13 mouse cellular contexts compared by ENCODE assay signal in genomic region chr10:18876211-18876610, GRCm38 (mm10). TPM values are rescaled to one million over a fixed set of nuclear protein-coding genes. Genes with fewer than 3 reads are reported as not detected.
DNase-seq lines count a peak whose midpoint lies in the region; ATAC-seq and TF ChIP-seq lines count a peak whose summit lies in the region.
"Had no signal": no experiment of that assay in that cellular context is flagged by ENCODE, and none has a peak within 500 bp of the region (broad histone marks: within the 10 kb centered on the region; RNA-seq: fewer than 3 reads in every experiment).

No protein-coding gene starts in this region.

- intact Hi-C loops in heart, adult 2 months (cut with DNase I): no loop called here

- no peak for ATAC-seq in heart, embryonic 11.5 days (replicated peaks; ENCODE audit: insufficient number of reproducible peaks, low FRiP score, low TSS enrichment)
- ATAC-seq in lung, postnatal 0 days: peak; percentile 94
- peak; percentile 51; the same call in 1 of the 2 replicates for ATAC-seq in heart, embryonic 15.5 days (replicated peaks; ENCODE audit: insufficient number of reproducible peaks, insufficient read depth, low FRiP score, low read depth)
- peak; percentile 96 for ATAC-seq in stomach, postnatal 0 days (ENCODE audit: low FRiP score, low TSS enrichment)
- no peak for ATAC-seq in forebrain, embryonic 14.5 days
- ATAC-seq: forebrain, postnatal 0 days had no signal

- no peaks in the 10 kb centered on the region for H3K27me3 ChIP-seq in heart, adult 2 months (ENCODE audit: control insufficient read depth, insufficient read depth, low read length)
- H3K27me3 ChIP-seq in heart, embryonic 11.5 days (ENCODE audit: control insufficient read depth, insufficient read depth, low read length): no peaks in the 10 kb centered on the region
- H3K27me3 ChIP-seq in lung, postnatal 0 days (replicated peaks; ENCODE audit: insufficient read depth, low read length): no peaks in the 10 kb centered on the region
- no peaks in the 10 kb centered on the region for H3K27me3 ChIP-seq in heart, embryonic 15.5 days
- H3K27me3 ChIP-seq in stomach, postnatal 0 days (ENCODE audit: control insufficient read depth, insufficient read depth, low read length): no peaks in the 10 kb centered on the region
- no peaks in the 10 kb centered on the region for H3K27me3 ChIP-seq in forebrain, embryonic 14.5 days (replicated peaks; ENCODE audit: control insufficient read depth, insufficient read depth, low read length)
- H3K27me3 ChIP-seq: neural tube, embryonic 12.5 days had no signal

- TF ChIP-seq EP300 in heart, adult 2 months (IDR thresholded peaks at IDR 0.05; ENCODE audit: insufficient read depth, low read depth, low read length): no peak
- peak; percentile 97 for TF ChIP-seq EP300 in lung, postnatal 0 days (IDR thresholded peaks at IDR 0.05)
- TF ChIP-seq EP300 in stomach, postnatal 0 days (optimal IDR thresholded peaks at IDR 0.05): peak; percentile 83

- peak overlapping the region; percentile 47 for H3K27ac ChIP-seq in heart, adult 2 months
- no peak overlapping the region for H3K27ac ChIP-seq in heart, embryonic 11.5 days (ENCODE audit: low read depth, low read length)
- H3K27ac ChIP-seq in lung, postnatal 0 days (ENCODE audit: low read length): peak overlapping the region; percentile 57
- peak overlapping the region; percentile 53 for H3K27ac ChIP-seq in heart, embryonic 15.5 days
- peak overlapping the region; percentile 89 for H3K27ac ChIP-seq in stomach, postnatal 0 days (replicated peaks)
- no peak overlapping the region for H3K27ac ChIP-seq in forebrain, embryonic 14.5 days (ENCODE audit: low read depth, low read length)
- H3K27ac ChIP-seq: hindbrain, embryonic 14.5 days; neural tube, embryonic 12.5 days had no signal

- 23% methylated on average over 1 of the region's 1 CpGs for WGBS in heart, adult 2 months
- WGBS in heart, embryonic 11.5 days (ENCODE audit: insufficient replicate concordance): 24% methylated on average over 1 of the region's 1 CpGs
- WGBS in lung, postnatal 0 days: 19% methylated on average over 1 of the region's 1 CpGs
- 17% methylated on average over 1 of the region's 1 CpGs for WGBS in heart, embryonic 15.5 days
- 10% methylated on average over 1 of the region's 1 CpGs for WGBS in stomach, postnatal 0 days
- WGBS in forebrain, embryonic 14.5 days: 63% methylated on average over 1 of the region's 1 CpGs

- no peak overlapping the region for H3K4me2 ChIP-seq in heart, embryonic 11.5 days
- no peak overlapping the region for H3K4me2 ChIP-seq in lung, postnatal 0 days (replicated peaks; ENCODE audit: low read depth, low read length)
- no peak overlapping the region for H3K4me2 ChIP-seq in heart, embryonic 15.5 days
- H3K4me2 ChIP-seq in stomach, postnatal 0 days (replicated peaks; ENCODE audit: low read depth): peak overlapping the region; percentile 8; the same call in 1 of the 2 replicates
- no peak overlapping the region for H3K4me2 ChIP-seq in forebrain, embryonic 14.5 days (ENCODE audit: low read length)
- H3K4me2 ChIP-seq: hindbrain, embryonic 14.5 days; neural tube, embryonic 12.5 days had no signal

- no peak for TF ChIP-seq POLR2A in heart, adult 2 months (IDR thresholded peaks at IDR 0.05; ENCODE audit: insufficient read depth, low read depth, low read length)

- H3K79me2 ChIP-seq in heart, adult 2 months (replicated peaks; ENCODE audit: control insufficient read depth, insufficient read depth, low read length): no peaks in the 10 kb centered on the region

- DNase-seq in heart, adult 2 months: no peak
- peak; percentile 74 for DNase-seq in lung, postnatal 0 days (ENCODE audit: low spot score)
- no peak for DNase-seq in lung, postnatal 10 days
- peak; percentile 53 for DNase-seq in stomach, postnatal 0 days (ENCODE audit: low spot score)
- DNase-seq in layer of hippocampus, adult 11-12 months (ENCODE audit: low spot score): no peak
- no peak for DNase-seq in forebrain, embryonic 14.5 days (ENCODE audit: low spot score)
- DNase-seq: cerebellum, postnatal 25 days; forebrain, postnatal 0 days; liver had no signal

- H3K4me1 ChIP-seq in heart, adult 2 months (ENCODE audit: control insufficient read depth, insufficient read depth, low read length): peaks cover 8% of the 10 kb centered on the region
- peaks cover 19% of the 10 kb centered on the region for H3K4me1 ChIP-seq in heart, embryonic 11.5 days (ENCODE audit: control insufficient read depth, insufficient read depth, low read length)
- H3K4me1 ChIP-seq in lung, postnatal 0 days (ENCODE audit: insufficient read depth, low read depth, low read length): 0 out of 2 replicates have a peak, but pooled peaks cover 2% of the 10 kb centered on the region
- H3K4me1 ChIP-seq in heart, embryonic 15.5 days (replicated peaks): peaks cover 16% of the 10 kb centered on the region
- 0 out of 2 replicates have a peak, but pooled peaks cover 4% of the 10 kb centered on the region for H3K4me1 ChIP-seq in stomach, postnatal 0 days (replicated peaks; ENCODE audit: control insufficient read depth, insufficient read depth)
- no peaks in the 10 kb centered on the region for H3K4me1 ChIP-seq in forebrain, embryonic 14.5 days (ENCODE audit: control insufficient read depth, insufficient read depth, low read length)
- H3K4me1 ChIP-seq: neural tube, embryonic 12.5 days had no signal

- no peak overlapping the region for H3K9ac ChIP-seq in heart, adult 2 months (ENCODE audit: low read depth, low read length)
- H3K9ac ChIP-seq in heart, embryonic 11.5 days (ENCODE audit: low read depth, low read length): no peak overlapping the region
- no peak overlapping the region for H3K9ac ChIP-seq in lung, postnatal 0 days (replicated peaks; ENCODE audit: low read depth)
- H3K9ac ChIP-seq in heart, embryonic 15.5 days: no peak overlapping the region
- H3K9ac ChIP-seq in stomach, postnatal 0 days (ENCODE audit: low read length): no peak overlapping the region
- H3K9ac ChIP-seq in forebrain, embryonic 14.5 days (ENCODE audit: low read length): no peak overlapping the region
- H3K9ac ChIP-seq: forebrain, postnatal 0 days; hindbrain, embryonic 14.5 days; neural tube, embryonic 12.5 days had no signal

- peaks cover 5% of the 10 kb centered on the region; the same call in 1 of the 2 replicates for H3K36me3 ChIP-seq in heart, adult 2 months (ENCODE audit: control insufficient read depth, insufficient read depth, low read length)
- no peaks in the 10 kb centered on the region for H3K36me3 ChIP-seq in heart, embryonic 11.5 days (ENCODE audit: control insufficient read depth, insufficient read depth, low read length)
- no peaks in the 10 kb centered on the region for H3K36me3 ChIP-seq in lung, postnatal 0 days (ENCODE audit: insufficient read depth, low read length)
- no peaks in the 10 kb centered on the region for H3K36me3 ChIP-seq in heart, embryonic 15.5 days
- no peaks in the 10 kb centered on the region for H3K36me3 ChIP-seq in stomach, postnatal 0 days (ENCODE audit: control insufficient read depth, insufficient read depth, low read length)
- no peaks in the 10 kb centered on the region for H3K36me3 ChIP-seq in forebrain, embryonic 14.5 days (ENCODE audit: control insufficient read depth, insufficient read depth, low read length)
- H3K36me3 ChIP-seq: neural tube, embryonic 12.5 days had no signal

- no peaks in the 10 kb centered on the region for H3K9me3 ChIP-seq in heart, embryonic 11.5 days (replicated peaks; ENCODE audit: control insufficient read depth, low read length)
- H3K9me3 ChIP-seq in lung, postnatal 0 days (ENCODE audit: low read length): no peaks in the 10 kb centered on the region
- no peaks in the 10 kb centered on the region for H3K9me3 ChIP-seq in heart, embryonic 15.5 days (replicated peaks)
- H3K9me3 ChIP-seq in stomach, postnatal 0 days (ENCODE audit: control insufficient read depth, low read length): no peaks in the 10 kb centered on the region
- no peaks in the 10 kb centered on the region for H3K9me3 ChIP-seq in forebrain, embryonic 14.5 days (replicated peaks; ENCODE audit: control insufficient read depth, low read length)
- H3K9me3 ChIP-seq: neural tube, embryonic 12.5 days had no signal

- no peak for TF ChIP-seq CTCF in heart, adult 2 months (IDR thresholded peaks at IDR 0.05)
- TF ChIP-seq CTCF in lung, postnatal 0 days (IDR thresholded peaks at IDR 0.05): no peak
- no peak for TF ChIP-seq CTCF in stomach, postnatal 0 days (IDR thresholded peaks at IDR 0.05; ENCODE audit: low read depth)

- no peak overlapping the region for H3K4me3 ChIP-seq in heart, adult 2 months
- H3K4me3 ChIP-seq in heart, embryonic 11.5 days (ENCODE audit: low read depth, low read length): no peak overlapping the region
- H3K4me3 ChIP-seq in lung, postnatal 0 days (ENCODE audit: low read depth, low read length): no peak overlapping the region
- H3K4me3 ChIP-seq in heart, embryonic 15.5 days: no peak overlapping the region
- no peak overlapping the region for H3K4me3 ChIP-seq in stomach, postnatal 0 days (ENCODE audit: low read depth, low read length)
- no peak overlapping the region for H3K4me3 ChIP-seq in forebrain, embryonic 14.5 days (ENCODE audit: low read depth, low read length)
- H3K4me3 ChIP-seq: neural tube, embryonic 12.5 days had no signal

RNA-seq across cellular contexts. Expression of gene Perp, which starts 31.4 kb away (rescaled TPM):
- 100 to 1,000 TPM in 1 of 2 experiments, 10 to 100 TPM in 1; 86.1 to 105 TPM for total RNA-seq in heart, adult 2 months (2021)
- polyA plus RNA-seq in heart, adult 2 months (2012; rRNA removed): 137 and 153 TPM in 2 replicates
- polyA plus RNA-seq in heart, embryonic 11.5 days (2014; fragmentation: Nextera tagmentation; extraction: Ambion mirVana): 80.9 and 102 TPM in 2 replicates
- polyA plus RNA-seq in lung, postnatal 0 days (2015; fragmentation: Nextera tagmentation; extraction: Ambion mirVana): 65.5 and 70.9 TPM in 2 replicates
- 162 and 194 TPM in 2 replicates for polyA plus RNA-seq in heart, embryonic 15.5 days (2015; fragmentation: Nextera tagmentation; extraction: Ambion mirVana)
- 1,093 and 1,120 TPM in 2 replicates for polyA plus RNA-seq in stomach, postnatal 0 days (2015; fragmentation: Nextera tagmentation; extraction: Ambion mirVana)
- 4.0 and 5.8 TPM in 2 replicates for polyA plus RNA-seq in forebrain, embryonic 14.5 days (2014; fragmentation: Nextera tagmentation; extraction: Ambion mirVana)

Comparison
In these comparisons a context has a peak if more than half of its experiments do, and no peak if none do; other contexts are left out.
1. DNase-seq: peak in lung, postnatal 0 days (single experiment) and stomach, postnatal 0 days (single experiment); none in heart, adult 2 months (0 of 2), lung, postnatal 10 days (single experiment), layer of hippocampus, adult 11-12 months (single experiment) and forebrain, embryonic 14.5 days (single experiment).
2. H3K27ac ChIP-seq: peak in heart, adult 2 months (single experiment), lung, postnatal 0 days (single experiment), heart, embryonic 15.5 days (single experiment) and stomach, postnatal 0 days (single experiment); none in heart, embryonic 11.5 days (single experiment) and forebrain, embryonic 14.5 days (single experiment).
3. ATAC-seq: peak in lung, postnatal 0 days (single experiment), heart, embryonic 15.5 days (single experiment) and stomach, postnatal 0 days (single experiment); none in heart, embryonic 11.5 days (single experiment) and forebrain, embryonic 14.5 days (single experiment).